Mouse (Mus musculus) CH12.LX (cell line): ENCODE data around the gene Tlk2. TPM values are rescaled to one million over a fixed set of nuclear protein-coding genes. Genes with fewer than 3 reads are reported as not detected.

ENCODE experiments used
- DNase-seq: peaks from one replicate; pipeline ENCODE4 v3.0.0-alpha.2; 2013; ENCODE audit errors: extremely low read depth
- H3K27ac ChIP-seq: 2 replicates; pipeline ENCODE4 v1.5.1; 2012; ENCODE audit warnings: low read depth, mild to moderate bottlenecking, control low read depth, moderate library complexity; ENCODE audit not compliant: insufficient read depth
- H3K27me3 ChIP-seq: replicated peaks from 2 replicates; pipeline ENCODE3; 2012; ENCODE audit warnings: inconsistent platforms
- H3K36me3 ChIP-seq, 2 experiments: replicated peaks in 1 of 2; 2 replicates each; pipeline versions ENCODE3 to v1.6.1; 2012; ENCODE audit warnings: inconsistent platforms in 1 of 2, low read length in 1 of 2, mild to moderate bottlenecking in 1 of 2, mixed read lengths in 1 of 2, moderate library complexity in 1 of 2; ENCODE audit not compliant: control insufficient read depth in 1 of 2, insufficient read depth in 1 of 2
- H3K4me1 ChIP-seq, 2 experiments: 2 replicates each; pipeline ENCODE4 v1.6.1; 2012; ENCODE audit warnings: inconsistent platforms in 1 of 2, moderate library complexity in 1 of 2; ENCODE audit not compliant: insufficient read depth in 2 of 2, control insufficient read depth in 1 of 2
- H3K4me2 ChIP-seq: 2 replicates; pipeline ENCODE4 v1.6.1; 2012; ENCODE audit warnings: low read depth, mild to moderate bottlenecking, control low read depth; ENCODE audit not compliant: poor library complexity, insufficient read depth, severe bottlenecking
- H3K4me3 ChIP-seq, 3 experiments: fragments of 150-350 bp in 1 of 3; sonication (generic) in 1 of 3; replicated peaks in 1 of 3; 2 replicates each; pipeline versions ENCODE3 to v1.5.1; 2011 to 2012; ENCODE audit warnings: low read depth in 2 of 3, low read length in 2 of 3, mild to moderate bottlenecking in 2 of 3, moderate library complexity in 2 of 3, control low read depth in 1 of 3, improper control_type of control experiment in 1 of 3, inconsistent platforms in 1 of 3, mixed read lengths in 1 of 3; ENCODE audit not compliant: poor library complexity in 1 of 3
- H3K79me2 ChIP-seq: replicated peaks from 2 replicates; pipeline ENCODE4 v1.6.1; 2012; ENCODE audit warnings: mild to moderate bottlenecking, moderate library complexity; ENCODE audit not compliant: control insufficient read depth, poor library complexity, insufficient read depth, severe bottlenecking; ENCODE audit errors: extremely low read depth
- H3K9ac ChIP-seq: 2 replicates; pipeline ENCODE4 v1.6.1; 2012; ENCODE audit warnings: low read depth, mild to moderate bottlenecking, control low read depth, moderate library complexity; ENCODE audit not compliant: insufficient read depth
- H3K9me3 ChIP-seq: replicated peaks from 2 replicates; pipeline ENCODE3; 2012; ENCODE audit warnings: low read length, inconsistent platforms, mixed read lengths
- BHLHE40 ChIP-seq: IDR thresholded peaks from 2 replicates; pipeline ENCODE4 v1.6.1; 2011; ENCODE audit warnings: mild to moderate bottlenecking, low read depth, low read length, improper control_type of control experiment
- CHD1 ChIP-seq: IDR thresholded peaks from 2 replicates; pipeline ENCODE4 v1.6.1; 2012; ENCODE audit warnings: low read depth, low read length, improper control_type of control experiment, inconsistent platforms
- CTCF ChIP-seq, 2 experiments: IDR thresholded peaks in 1 of 2; conservative IDR thresholded peaks in 1 of 2; 2 replicates each; pipeline ENCODE4 v1.5.1; 2011 to 2012; ENCODE audit warnings: low read depth in 2 of 2, low read length in 2 of 2, improper control_type of control experiment in 1 of 2, inconsistent platforms in 1 of 2, mild to moderate bottlenecking in 1 of 2, moderate library complexity in 1 of 2
- E2F4 ChIP-seq: IDR thresholded peaks from 2 replicates; pipeline ENCODE4 v1.6.1; 2011; ENCODE audit warnings: low read depth, low read length, improper control_type of control experiment; ENCODE audit not compliant: insufficient replicate concordance
- EP300 ChIP-seq: IDR thresholded peaks from 2 replicates; pipeline ENCODE4 v1.6.1; 2011; ENCODE audit warnings: low read length, improper control_type of control experiment
- IRF4 ChIP-seq: IDR thresholded peaks from 2 replicates; pipeline ENCODE4 v1.6.1; 2014; ENCODE audit warnings: low read depth, mild to moderate bottlenecking, inconsistent platforms, low read length, improper control_type of control experiment
- MAFK ChIP-seq: IDR thresholded peaks from 2 replicates; pipeline ENCODE4 v1.6.1; 2011; ENCODE audit warnings: low read length, improper control_type of control experiment; ENCODE audit not compliant: insufficient replicate concordance
- MAZ ChIP-seq: IDR thresholded peaks from 2 replicates; pipeline ENCODE4 v1.6.1; 2012; ENCODE audit warnings: low read depth, mild to moderate bottlenecking, inconsistent platforms, low read length, improper control_type of control experiment, moderate library complexity
- MXI1 ChIP-seq: IDR thresholded peaks from 2 replicates; pipeline ENCODE4 v1.6.1; 2011; ENCODE audit warnings: mild to moderate bottlenecking, low read depth, low read length, improper control_type of control experiment
- NELFE ChIP-seq: IDR thresholded peaks from 2 replicates; pipeline ENCODE4 v1.6.1; 2011; ENCODE audit warnings: low read depth, low read length, improper control_type of control experiment
- NRF1 ChIP-seq: IDR thresholded peaks from 2 replicates; pipeline ENCODE4 v1.6.1; 2014; ENCODE audit warnings: low read depth, mild to moderate bottlenecking, inconsistent platforms, low read length, improper control_type of control experiment, moderate library complexity
- POLR2AphosphoS2 ChIP-seq: IDR thresholded peaks from 2 replicates; pipeline ENCODE4 v1.6.1; 2011; ENCODE audit warnings: low read depth, low read length, improper control_type of control experiment
- RAD21 ChIP-seq: IDR thresholded peaks from 2 replicates; pipeline ENCODE4 v1.6.1; 2011; ENCODE audit warnings: low read depth, mild to moderate bottlenecking, low read length, improper control_type of control experiment, moderate library complexity
- SIN3A ChIP-seq: IDR thresholded peaks from 2 replicates; pipeline ENCODE4 v1.6.1; 2012; ENCODE audit warnings: low read length, improper control_type of control experiment, inconsistent platforms
- TCF12 ChIP-seq: IDR thresholded peaks from 2 replicates; pipeline ENCODE4 v1.6.1; 2014; ENCODE audit warnings: low read depth, mild to moderate bottlenecking, inconsistent platforms, low read length, improper control_type of control experiment
- UBTF ChIP-seq: IDR thresholded peaks from 2 replicates; pipeline ENCODE4 v1.6.1; 2012; ENCODE audit warnings: low read depth, mild to moderate bottlenecking, inconsistent platforms, low read length, improper control_type of control experiment, moderate library complexity
- USF1 ChIP-seq: IDR thresholded peaks from 2 replicates; pipeline ENCODE4 v1.6.1; 2014; ENCODE audit warnings: low read depth, mild to moderate bottlenecking, inconsistent platforms, low read length, improper control_type of control experiment
- ZKSCAN1 ChIP-seq: IDR thresholded peaks from 2 replicates; pipeline ENCODE4 v1.6.1; 2012; ENCODE audit warnings: low read depth, inconsistent platforms, low read length, improper control_type of control experiment, borderline replicate concordance
- dilution Hi-C: fragments of 300-500 bp; cut with MboI; formaldehyde crosslinking; loops from 2 replicates; pipeline ENCODE4 v1.14.3; 2020; ENCODE audit warnings: low sequenced_read_pairs; ENCODE audit not compliant: extremely low pct_unique_long_range_greater_than_20kb, extremely low pct_ligation_motif_present
- in situ Hi-C: fragments of 300-500 bp; cut with MboI; formaldehyde crosslinking; loops from 3 replicates; pipeline ENCODE4 v1.14.3; 2019; ENCODE audit warnings: low sequenced_read_pairs, low pct_ligation_motif_present, low pct_unique_long_range_greater_than_20kb, mixed read lengths
- polyA plus RNA-seq: library from polyadenylated mRNA; unstranded; fragments of >175 nt; gene quantifications from 2 replicates; pipeline ENCODE4 v1.2.1, GENCODE M21; 2012; ENCODE audit warnings: low read depth; ENCODE audit not compliant: insufficient read length
- total RNA-seq, 2 experiments: library from RNA; depleted of rRNA; stranded (reverse); fragments of 300-350 nt in 1 of 2; fragments of >200 nt in 1 of 2; gene quantifications; 2 replicates each; pipeline ENCODE4 v1.2.3; 2012 to 2014

The Tlk2 gene
- total and polyA plus RNA-seq, 3 experiments = 78.0 to 90.6 (median 85.1) TPM

DNA sequence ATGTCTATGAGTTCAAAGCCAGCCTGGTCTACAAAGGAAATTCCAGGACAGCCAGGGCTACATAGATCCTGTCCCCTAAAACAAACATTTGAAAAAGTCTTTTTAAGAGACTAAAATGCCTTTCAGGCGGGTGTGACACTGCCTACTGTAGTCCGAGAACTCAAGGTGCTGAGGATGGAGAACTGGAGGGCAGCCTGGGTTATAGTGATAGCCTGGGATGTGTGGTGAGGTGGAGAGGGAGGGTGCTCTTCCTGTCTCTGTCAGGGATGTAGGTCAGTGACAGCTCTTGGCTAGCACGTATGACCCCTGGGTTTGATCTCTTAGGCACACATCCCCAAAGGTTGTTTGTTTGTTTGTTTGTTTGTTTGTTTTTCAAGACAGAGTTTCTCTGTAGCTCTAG, 34.5 kb upstream of the Tlk2 start:
- Histone ChIP-seq H3K27me3 (no peaks in the 10 kb centered on the region), H3K27ac (no peak overlapping the region), H3K9me3 (no peaks in the 10 kb centered on the region), H3K4me3 (no peak overlapping the region), H3K4me1 (no peaks in the 10 kb centered on the region), H3K79me2 (no peaks in the 10 kb centered on the region), H3K9ac (no peak overlapping the region), H3K36me3 (peaks cover 21 to 32% of the 10 kb centered on the region in 2 experiments), H3K4me2 (no peak overlapping the region)
- DNase-seq = no peak
- TF ChIP-seq POLR2AphosphoS2 (no peak), E2F4 (no peak), MAFK (no peak), EP300 (no peak), ZKSCAN1 (no peak), BHLHE40 (no peak), SIN3A (no peak), MAZ (no peak), MXI1 (no peak), USF1 (no peak), CHD1 (no peak), IRF4 (no peak), NELFE (no peak), NRF1 (no peak)
- dilution Hi-C loops (no loop called here), in situ Hi-C loops (no loop called here)

DNA sequence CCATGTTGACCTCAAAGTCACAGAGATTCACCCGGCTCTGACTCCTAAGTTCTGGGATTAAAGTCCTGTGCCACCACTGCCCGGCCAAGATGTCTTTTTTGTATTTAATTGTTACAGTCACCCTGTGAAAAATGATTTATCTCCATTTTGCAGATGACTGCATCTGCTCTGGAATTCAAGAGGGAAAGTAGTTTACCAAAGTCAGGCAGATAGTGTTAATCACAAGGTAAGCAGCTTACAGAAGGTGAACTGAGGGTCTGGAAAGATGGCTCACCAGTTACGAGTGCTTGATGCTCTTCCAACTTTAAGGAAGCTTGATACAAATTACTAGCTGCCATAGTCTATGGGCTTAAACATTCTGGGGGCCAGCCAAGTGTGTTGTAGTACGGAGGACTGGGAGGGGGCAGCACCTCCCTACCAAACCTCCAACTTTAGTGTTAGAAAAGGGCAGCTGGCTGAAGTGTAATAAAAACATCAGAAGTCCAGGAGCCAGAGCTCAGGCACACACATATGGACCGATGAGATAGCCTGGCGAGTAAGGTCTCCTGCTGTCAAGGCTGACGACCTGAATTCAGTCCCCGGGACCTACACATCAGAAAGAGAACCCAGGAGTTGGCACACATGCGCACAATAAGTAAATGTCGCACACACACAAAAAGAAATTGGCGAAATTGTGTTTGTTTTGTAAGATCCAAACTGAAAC, 33.9 kb upstream of the Tlk2 start:
- Histone ChIP-seq H3K9ac (no peak overlapping the region), H3K27ac (no peak overlapping the region), H3K36me3 (peaks cover 16 to 26% of the 10 kb centered on the region in 2 experiments), H3K27me3 (no peaks in the 10 kb centered on the region), H3K4me1 (no peaks in the 10 kb centered on the region), H3K9me3 (no peaks in the 10 kb centered on the region), H3K4me2 (no peak overlapping the region), H3K4me3 (no peak overlapping the region), H3K79me2 (no peaks in the 10 kb centered on the region)
- TF ChIP-seq NELFE = no peak
- TF ChIP-seq RAD21 = peak; percentile 13
- no peak for TF ChIP-seq UBTF
- TF ChIP-seq TCF12 = no peak
- TF ChIP-seq CTCF (conservative IDR thresholded peaks at IDR 0.05 in 1 of 2, IDR thresholded peaks at IDR 0.05 in 1 of 2; ENCODE audit: low read depth in 2 of 2, low read length in 2 of 2) = peak in 1 of 2 experiments; percentile 19; a peak in 1 of 4 replicates
- DNase-seq = no peak
- in situ Hi-C loops = no loop called here
- dilution Hi-C loops = no loop called here
